In genomic region chr2:154702637-154703315, GRCm38 (mm10) we compare ENCODE assay signal across 7 mouse cellular contexts. TPM values are rescaled to one million over a fixed set of nuclear protein-coding genes. Genes with fewer than 3 reads are reported as not detected.
DNase-seq lines count a peak whose midpoint lies in the region; ATAC-seq lines count a peak whose summit lies in the region.

No protein-coding gene starts in this region.

- no peaks in the 10 kb centered on the region; the same call in 1 of the 2 replicates for H3K4me1 ChIP-seq in forebrain, embryonic 11.5 days (replicated peaks; ENCODE audit: control insufficient read depth, insufficient read depth, low read length)
- peaks cover 17% of the 10 kb centered on the region for H3K4me1 ChIP-seq in hindbrain, embryonic 10.5 days (replicated peaks)

- peak overlapping the region; percentile 34; the same call in 1 of the 2 replicates for H3K4me2 ChIP-seq in forebrain, embryonic 11.5 days (ENCODE audit: low read depth, low read length, severe bottlenecking)

- H3K9me3 ChIP-seq in forebrain, embryonic 11.5 days (ENCODE audit: control insufficient read depth, low read length): no peaks in the 10 kb centered on the region
- H3K9me3 ChIP-seq in hindbrain, embryonic 10.5 days: no peaks in the 10 kb centered on the region

- H3K27ac ChIP-seq in forebrain, embryonic 11.5 days (ENCODE audit: low read depth, low read length): no peak overlapping the region
- peak overlapping the region; percentile 56; the same call in 1 of the 2 replicates for H3K27ac ChIP-seq in hindbrain, embryonic 10.5 days

- peak; percentile 79 for DNase-seq in Muller cell, postnatal 12 days (ENCODE audit: inconsistent ontology term)
- DNase-seq in c-Kit-positive CD71-positive TER-119-negative erythroid progenitor cells, embryonic 14.5 days (ENCODE audit: low read depth): peak; percentile 61
- DNase-seq in forebrain, embryonic 11.5 days (ENCODE audit: low spot score): peak; percentile 92
- DNase-seq in hindbrain, embryonic 10.5 days (ENCODE audit: low spot score): peak; percentile 78
- DNase-seq in left cerebral cortex, postnatal 36 days (ENCODE audit: low spot score in 2 of 2): peak; percentile 55 to 64
- DNase-seq in mesoderm, embryonic 11.5 days (ENCODE audit: low read depth, low spot score): peak; percentile 85
- peak; percentile 82 for DNase-seq in right cerebral cortex, postnatal 4 days

- no peaks in the 10 kb centered on the region for H3K27me3 ChIP-seq in forebrain, embryonic 11.5 days (ENCODE audit: control insufficient read depth, insufficient read depth, low read length)
- no peaks in the 10 kb centered on the region for H3K27me3 ChIP-seq in hindbrain, embryonic 10.5 days (ENCODE audit: insufficient read depth, poor library complexity, severe bottlenecking)

- WGBS in forebrain, embryonic 11.5 days: 4% methylated on average over 17 of the region's 17 CpGs
- 6% methylated on average over 17 of the region's 17 CpGs for WGBS in hindbrain, embryonic 10.5 days

- peak; percentile 72 for ATAC-seq in forebrain, embryonic 11.5 days (replicated peaks; ENCODE audit: low FRiP score)

- intact Hi-C loops in left cerebral cortex, postnatal 36 days (cut with DNase I): loop anchor here (2.0 kb wide), 1 partner anchor 152 kb away; no protein-coding TSS in a partner anchor

- no peak overlapping the region for H3K4me3 ChIP-seq in forebrain, embryonic 11.5 days (ENCODE audit: low read depth, low read length)
- peak overlapping the region; percentile 34 for H3K4me3 ChIP-seq in hindbrain, embryonic 10.5 days

- H3K9ac ChIP-seq in forebrain, embryonic 11.5 days (ENCODE audit: low read length): no peak overlapping the region

- no peaks in the 10 kb centered on the region for H3K36me3 ChIP-seq in forebrain, embryonic 11.5 days (ENCODE audit: control insufficient read depth, insufficient read depth, low read length)
- peaks cover 7% of the 10 kb centered on the region for H3K36me3 ChIP-seq in hindbrain, embryonic 10.5 days

RNA-seq across cellular contexts. Expression of gene Chmp4b, which starts 51.3 kb away (rescaled TPM):
- polyA plus RNA-seq in forebrain, embryonic 11.5 days (2014; fragmentation: Nextera tagmentation; extraction: Ambion mirVana): 13.3 and 16.7 TPM in 2 replicates
- polyA plus RNA-seq in hindbrain, embryonic 10.5 days (2016; fragmentation: Nextera tagmentation; extraction: Ambion mirVana): 13.3 and 18.1 TPM in 2 replicates
- total RNA-seq in left cerebral cortex, postnatal 36 days (2021): 100 to 1,000 TPM; 202 to 234 TPM
